Mouse (Mus musculus) kidney, postnatal 25 days (tissue): ENCODE data around the gene Cadm2.

Source experiments
- DNase-seq, 2 experiments: peaks; one replicate each; pipeline ENCODE4 v3.0.0; 2021; ENCODE audit warnings: mixed read lengths in 2 of 2

Gene Cadm2

GRCm38 (mm10) chr16:66677241-66677640 is 943.5 kb downstream of the Cadm2 start:
- DNase-seq: no peak

GRCm38 (mm10) chr16:66651013-66651362 is 969.7 kb downstream of the Cadm2 start:
- no peak for DNase-seq

GRCm38 (mm10) chr16:66650348-66651012 is 970.2 kb downstream of the Cadm2 start:
- no peak for DNase-seq

GRCm38 (mm10) chr16:66647798-66648197 is 972.9 kb downstream of the Cadm2 start:
- no peak for DNase-seq

- DNase-seq: no peak
Observed at GRCm38 (mm10) chr16:66643606-66644005, 977.1 kb downstream of the Cadm2 start.

DNA sequence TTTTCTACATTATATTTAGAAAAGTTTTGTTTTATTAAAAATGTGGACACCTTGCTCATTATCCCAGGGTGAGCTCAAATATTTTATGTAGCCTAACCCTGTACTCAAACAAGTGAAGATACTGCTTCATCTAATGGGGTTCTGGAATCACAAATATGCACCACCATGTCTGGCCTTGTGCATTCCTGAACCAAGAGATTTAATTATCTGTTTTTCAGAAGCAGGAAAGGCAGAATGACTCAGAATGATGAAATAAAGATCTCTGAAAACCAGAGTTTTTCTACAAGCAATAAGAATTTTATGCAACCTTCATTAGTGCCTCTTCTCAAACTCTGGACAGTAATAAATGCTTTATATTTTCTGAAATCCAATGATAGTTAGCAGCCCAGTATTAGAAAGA is 993.2 kb downstream of the Cadm2 start:
- no peak for DNase-seq

- no peak for DNase-seq
Observed at GRCm38 (mm10) chr16:66622423-66622822, 998.3 kb downstream of the Cadm2 start.

DNA sequence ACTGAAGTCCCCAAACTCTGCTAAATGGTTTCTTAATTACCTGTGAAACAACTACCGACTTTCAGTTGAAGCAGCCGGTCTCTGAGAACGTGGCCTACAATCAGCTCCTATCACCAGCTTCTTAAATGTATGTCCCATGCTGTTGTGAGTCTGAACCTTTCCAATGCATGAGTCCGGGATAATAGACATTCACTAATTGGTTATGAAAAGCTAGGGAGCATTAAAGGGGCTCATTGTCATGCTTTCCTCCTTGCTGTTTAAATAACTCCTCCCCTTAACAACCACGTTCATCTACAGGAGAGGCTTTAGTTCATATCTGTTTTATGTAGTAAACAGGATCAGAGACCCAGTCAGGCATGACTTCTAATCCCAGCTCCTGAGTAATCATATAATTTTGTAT is 1008.1 kb downstream of the Cadm2 start:
- no peak for DNase-seq
